Mouse (Mus musculus) retina, postnatal 7 days (tissue): ENCODE data around the gene Prdm2.

ENCODE experiments used
- DNase-seq: peaks from one replicate; pipeline ENCODE4 v3.0.0-alpha.2; 2012; ENCODE audit warnings: low read depth, low spot score

The Prdm2 gene

DNA sequence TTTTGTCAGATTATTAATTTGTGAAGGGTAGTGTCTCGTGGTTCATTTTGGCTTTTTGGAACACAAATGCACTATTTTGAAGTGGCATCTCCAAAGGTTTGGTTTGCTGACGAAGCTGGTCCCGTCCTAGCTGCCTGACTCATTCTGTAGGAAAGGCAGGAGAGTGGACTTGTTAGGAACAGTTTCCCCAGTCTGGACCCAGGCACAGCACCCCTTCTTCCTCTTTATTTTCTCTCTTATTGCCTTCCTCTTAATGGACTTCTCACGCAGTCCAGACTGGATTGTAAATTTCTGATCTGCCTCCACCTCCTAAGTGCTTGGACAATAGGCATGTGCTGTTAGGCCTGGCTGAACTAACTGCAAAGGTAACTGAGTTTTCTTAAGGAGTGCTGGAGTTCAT is 57.8 kb downstream of the Prdm2 start:
- no peak for DNase-seq

DNA sequence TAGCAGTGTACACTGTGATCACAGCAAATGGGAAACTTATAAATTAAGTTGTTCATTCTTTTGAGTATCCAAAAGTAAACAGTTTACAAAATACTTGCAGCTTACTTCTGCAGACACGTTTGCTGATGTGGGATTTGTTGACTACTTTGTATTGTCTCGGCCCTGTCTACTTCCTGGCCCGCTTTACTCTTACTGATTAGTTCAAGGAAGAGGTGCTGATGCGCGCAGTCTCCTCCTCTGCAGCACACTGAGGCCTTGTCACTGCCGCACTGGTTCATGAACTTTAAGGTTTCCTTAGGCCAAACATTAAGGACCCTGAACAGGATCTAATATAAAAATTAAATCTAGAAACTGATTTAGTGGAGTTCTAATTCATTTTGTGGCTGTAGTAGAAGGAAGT is 58.2 kb downstream of the Prdm2 start:
- DNase-seq, result no peak

DNA sequence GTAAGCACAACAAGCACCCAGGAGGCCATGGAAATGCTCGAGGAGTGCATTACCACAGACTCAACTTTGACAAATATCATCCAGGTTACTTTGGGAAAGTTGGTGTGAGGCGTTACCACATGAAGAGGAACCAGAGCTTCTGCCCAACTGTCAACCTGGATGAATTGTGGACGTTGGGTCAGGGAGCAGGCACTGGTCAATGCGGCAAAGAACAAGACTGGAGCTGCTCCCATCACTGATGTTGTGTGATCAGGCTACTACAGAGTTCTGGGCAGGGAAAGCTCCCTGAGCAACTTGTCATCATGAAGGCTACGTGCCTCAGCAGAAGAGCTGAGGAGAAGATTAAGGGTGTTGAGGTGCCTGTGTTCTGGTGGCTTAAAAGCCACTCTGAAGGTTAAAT is 60.2 kb downstream of the Prdm2 start:
- DNase-seq, result no peak

DNA sequence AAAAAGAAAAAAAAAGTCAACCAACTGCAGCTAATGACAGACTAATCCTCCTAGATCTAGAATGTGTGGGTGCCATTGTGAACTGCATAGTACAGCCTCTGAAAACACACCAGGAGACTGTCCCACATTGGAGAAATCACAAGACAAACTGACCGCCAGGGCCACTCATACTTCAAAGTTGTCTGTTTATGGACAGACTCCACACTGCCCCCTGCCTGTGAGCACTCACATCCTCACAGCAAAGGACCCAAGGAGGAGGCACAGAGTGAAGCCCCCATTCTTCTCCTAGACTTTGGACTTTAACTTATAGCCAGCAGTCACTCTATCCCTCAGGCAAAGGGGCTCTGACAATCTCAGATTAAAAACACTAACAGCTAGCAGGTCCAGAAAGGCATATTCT is 61.5 kb downstream of the Prdm2 start:
- no peak for DNase-seq

DNA sequence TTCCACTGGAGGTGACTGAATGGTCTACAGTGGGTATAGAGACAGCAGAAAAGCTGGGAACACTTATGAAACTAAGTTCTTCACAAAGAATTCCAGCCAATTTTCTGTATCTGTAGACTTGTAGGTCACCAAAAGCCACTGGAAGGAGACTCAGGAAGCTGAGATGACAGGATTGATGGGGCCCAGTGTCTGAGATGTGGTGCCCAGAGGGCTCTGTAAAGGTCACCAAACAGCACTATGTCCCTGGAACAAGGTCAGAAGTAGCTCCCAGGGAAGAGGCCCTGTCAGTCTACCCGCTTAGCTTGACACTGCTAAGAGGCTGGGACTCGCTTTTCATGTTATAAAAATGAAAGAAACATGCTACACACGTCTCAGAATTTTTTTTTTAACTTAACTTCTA is 65.1 kb downstream of the Prdm2 start:
- DNase-seq, result no peak

DNA sequence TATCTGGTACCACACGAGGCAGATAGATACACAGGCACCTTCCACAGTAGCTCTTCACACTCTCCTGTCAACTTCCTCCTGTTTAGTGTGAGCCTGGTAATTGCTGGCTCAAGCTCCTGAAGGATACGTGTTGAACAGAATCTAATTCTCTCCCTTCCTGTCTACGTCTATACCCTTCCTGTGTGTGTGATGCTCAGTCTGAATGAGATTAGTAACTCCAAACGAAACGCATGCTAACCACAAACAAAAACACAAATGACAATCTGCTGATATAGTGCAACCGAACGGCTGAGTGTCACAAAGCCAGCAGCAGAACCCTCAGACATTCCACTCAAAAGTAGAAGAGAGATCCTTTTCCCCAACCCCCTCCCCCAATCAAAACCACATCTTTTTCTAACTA is 69.2 kb downstream of the Prdm2 start:
- no peak for DNase-seq

DNA sequence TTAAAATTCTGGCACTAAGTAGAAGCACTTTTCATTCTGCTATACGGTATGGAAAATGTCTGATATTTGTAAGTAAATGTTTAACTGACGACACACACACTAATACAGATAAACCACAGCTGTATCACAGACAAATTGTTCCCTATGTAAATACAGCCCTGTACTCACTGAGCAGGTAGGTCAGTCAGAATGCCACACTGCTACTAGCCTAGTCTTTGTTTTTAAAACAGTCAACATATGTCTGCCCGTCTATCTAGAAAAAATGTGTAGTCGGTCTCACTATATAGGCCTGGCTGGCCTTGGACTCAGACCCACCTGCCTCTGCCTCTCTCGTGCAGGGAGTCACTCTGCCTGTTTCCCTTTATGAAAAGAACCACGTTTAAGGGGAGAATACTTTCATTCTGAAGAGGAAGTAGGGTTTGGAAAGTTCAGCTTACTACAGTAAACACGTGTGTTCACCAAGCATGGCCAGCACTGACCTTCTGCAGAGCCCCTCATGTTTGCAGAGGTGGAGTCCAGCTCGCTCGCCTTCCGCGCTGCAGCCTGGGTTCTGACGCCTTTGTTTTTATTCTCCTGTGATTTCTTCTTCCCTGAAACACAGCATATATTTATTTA is 71.0 kb downstream of the Prdm2 start:
- no peak for DNase-seq

DNA sequence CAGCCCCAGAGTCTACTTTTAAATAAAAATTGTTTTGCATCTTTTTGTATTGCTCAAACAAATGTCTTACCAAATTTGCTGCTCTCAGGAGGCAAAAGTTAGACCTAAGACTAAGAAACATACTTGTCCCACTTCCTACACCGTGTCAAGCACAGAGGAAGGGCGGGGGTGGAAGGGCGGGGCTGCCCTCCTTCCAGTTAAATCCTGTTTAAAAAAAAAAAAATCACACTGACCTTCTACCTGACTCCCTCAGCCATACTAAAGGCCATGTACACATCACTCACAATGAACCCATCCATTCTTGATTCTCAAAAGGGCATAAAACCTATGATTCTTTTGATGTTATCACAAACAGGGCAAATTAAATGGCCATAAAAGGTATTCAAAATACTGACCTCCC is 71.9 kb downstream of the Prdm2 start:
- DNase-seq, result no peak

DNA sequence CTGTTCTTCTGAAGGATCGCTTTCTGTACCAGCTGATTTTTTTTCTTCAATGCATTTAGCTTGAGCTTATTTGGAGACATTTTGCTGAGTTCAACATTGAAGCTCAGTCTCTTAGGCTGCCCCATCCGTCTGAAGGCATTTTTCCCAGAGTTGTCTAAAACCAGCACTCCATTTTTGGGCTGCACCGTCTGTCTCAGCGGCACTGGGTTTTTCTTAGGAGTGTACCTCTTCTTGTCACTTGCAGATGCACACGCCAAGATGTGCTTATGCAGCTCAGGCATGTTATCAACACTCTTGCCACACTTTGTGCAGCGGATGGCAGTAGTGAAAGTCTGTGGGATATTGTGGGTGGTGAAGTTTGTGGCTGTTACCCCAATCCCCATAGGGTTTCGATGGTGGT is 80.4 kb downstream of the Prdm2 start:
- DNase-seq, result no peak

DNA sequence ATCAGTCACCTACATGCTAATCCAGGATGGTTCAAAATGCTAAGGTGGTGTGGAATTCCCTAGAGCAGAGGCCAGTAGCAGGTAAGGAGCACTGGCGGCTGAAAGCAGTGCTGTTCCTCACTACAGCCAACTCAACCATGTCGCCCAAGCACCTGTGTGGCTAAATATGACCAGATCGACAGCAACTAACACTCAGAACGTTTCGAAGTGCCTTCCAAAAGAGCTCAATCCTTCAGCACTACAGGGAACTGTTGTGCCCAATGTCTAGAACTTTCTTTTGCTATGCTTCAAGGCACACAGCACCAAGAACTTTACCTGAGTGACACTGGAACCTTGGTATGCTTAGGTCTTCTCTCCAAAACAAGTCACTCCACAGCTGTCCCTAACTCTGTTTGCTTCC is 82.4 kb downstream of the Prdm2 start:
- DNase-seq, result no peak

- no peak for DNase-seq
These were observed 83.5 kb downstream of the Prdm2 start for GRCm38 (mm10) chr4:143129261-143129760.

DNA sequence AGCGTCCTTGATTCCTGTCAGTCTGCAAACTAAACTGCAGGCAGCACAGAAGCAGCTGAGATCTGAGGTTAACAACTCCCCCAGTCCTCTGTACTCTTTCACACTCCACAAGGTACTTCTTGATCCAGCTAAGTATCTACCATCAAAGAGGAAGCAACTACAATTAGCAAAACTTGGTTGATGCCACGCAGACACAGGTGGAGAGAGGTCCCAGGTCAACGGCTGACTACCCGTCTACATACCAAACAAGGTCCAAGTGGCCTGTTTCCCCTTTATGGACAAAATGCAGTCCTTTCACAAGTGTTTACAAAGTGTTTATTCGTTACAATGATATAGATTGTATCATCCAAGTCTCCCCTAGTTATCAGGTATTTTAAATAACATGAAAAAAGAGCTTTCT is 85.6 kb downstream of the Prdm2 start:
- no peak for DNase-seq

DNA sequence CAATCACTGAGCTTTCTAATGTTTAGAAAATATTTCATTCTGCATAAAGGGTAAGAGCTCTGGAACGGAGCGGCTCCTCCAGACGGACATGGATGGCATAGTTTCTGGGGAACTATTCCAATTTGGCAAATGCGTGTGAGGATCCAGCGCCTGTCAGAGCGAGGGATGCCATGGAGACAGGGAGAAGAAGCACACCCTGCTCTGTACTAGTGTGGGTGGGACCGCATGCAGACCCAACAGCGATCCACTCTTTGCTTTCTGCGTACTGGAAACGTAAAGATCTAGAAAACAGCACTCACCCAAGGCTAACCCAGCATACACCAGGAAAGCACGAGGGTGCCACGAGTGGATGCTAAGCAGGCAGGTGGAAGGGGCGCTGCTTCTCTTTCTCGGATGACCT is 86.3 kb downstream of the Prdm2 start:
- DNase-seq, result no peak

- no peak for DNase-seq
These were observed 87.5 kb downstream of the Prdm2 start for GRCm38 (mm10) chr4:143125290-143125689.

DNA sequence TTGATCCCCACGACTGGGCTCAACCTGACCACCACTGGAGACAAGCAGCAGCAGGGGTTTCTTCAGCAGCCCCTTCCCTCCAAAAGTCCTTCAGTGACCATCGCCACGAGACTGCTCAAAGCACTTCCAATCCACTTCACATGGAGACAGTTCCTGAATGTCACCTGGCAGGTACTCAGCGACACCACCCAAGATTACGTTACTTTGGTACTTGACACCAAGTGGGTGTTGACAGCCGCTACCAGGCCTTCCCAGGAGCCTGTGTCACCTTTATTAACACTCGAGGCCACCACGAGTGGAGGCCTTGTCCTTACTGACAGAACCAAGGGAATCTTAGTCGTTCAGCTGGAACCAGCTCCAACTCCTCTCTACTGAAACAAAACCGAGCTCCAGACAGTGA is 89.8 kb downstream of the Prdm2 start:
- DNase-seq, result no peak

DNA sequence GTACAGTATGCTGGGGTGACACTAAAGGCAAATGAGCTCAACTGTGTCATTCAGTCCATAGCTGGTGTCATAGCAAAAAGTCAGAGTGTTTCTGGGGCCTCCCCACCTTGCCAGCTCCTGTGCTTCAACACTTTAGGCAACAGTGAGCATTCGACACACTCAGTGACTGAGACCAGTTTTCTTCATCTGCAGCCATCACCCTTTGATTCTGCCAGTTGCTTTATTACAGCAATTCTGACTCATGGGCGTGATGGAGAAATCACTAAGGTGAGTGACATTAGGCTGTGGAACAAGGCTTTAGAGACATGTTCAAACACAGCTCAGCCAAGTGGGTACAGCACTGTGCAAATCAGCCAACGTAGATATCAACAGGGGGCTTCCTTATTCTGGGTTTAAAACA is 91.6 kb downstream of the Prdm2 start:
- DNase-seq, result no peak

- DNase-seq, result no peak
These were observed 92.8 kb downstream of the Prdm2 start for GRCm38 (mm10) chr4:143120008-143120407.

GRCm38 (mm10) chr4:143118843-143119242 is 94.0 kb downstream of the Prdm2 start:
- no peak for DNase-seq

DNA sequence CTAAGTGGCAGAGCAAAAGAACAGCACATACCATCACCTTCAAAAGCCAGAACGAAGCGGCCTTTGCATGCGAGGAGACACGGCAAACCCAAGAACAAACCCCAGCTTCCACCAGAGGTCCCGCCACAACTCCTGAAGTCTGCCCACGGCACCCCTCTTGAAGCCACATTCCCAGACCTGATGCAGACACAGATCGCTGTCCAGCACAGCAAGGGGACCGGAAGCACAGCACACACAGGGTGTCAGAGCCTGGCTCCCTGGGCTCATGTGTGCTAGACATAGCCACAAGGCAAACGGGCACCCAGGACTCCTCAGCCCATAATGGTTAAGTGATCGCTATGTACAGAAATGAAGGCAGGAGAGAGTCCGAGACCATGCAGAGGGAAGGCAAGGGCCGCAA is 96.9 kb downstream of the Prdm2 start:
- no peak for DNase-seq

- no peak for DNase-seq
These were observed 98.4 kb downstream of the Prdm2 start for GRCm38 (mm10) chr4:143114232-143114979.

DNA sequence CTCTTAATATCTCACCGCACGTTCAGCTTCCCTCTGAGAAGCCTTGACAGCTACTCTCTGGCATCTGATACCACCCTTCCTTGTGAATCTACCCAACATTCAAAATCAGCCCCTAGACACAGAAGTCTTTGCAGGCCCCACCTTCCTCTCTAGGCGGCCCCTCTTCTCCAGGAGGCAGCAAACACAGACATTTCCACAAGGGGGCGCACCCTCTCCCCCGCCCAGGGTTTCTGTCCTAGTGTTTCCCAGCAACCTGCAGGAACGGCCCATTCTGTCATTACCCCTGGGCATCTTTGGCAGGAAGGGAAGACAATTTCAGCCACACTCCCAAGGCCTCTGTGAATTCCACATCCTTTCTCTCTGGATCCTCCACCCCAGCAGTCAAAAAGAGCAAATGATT is 99.8 kb downstream of the Prdm2 start:
- peak; percentile 47 for DNase-seq

GRCm38 (mm10) chr4:143112439-143112838 is 100.4 kb downstream of the Prdm2 start:
- DNase-seq, result no peak

DNA sequence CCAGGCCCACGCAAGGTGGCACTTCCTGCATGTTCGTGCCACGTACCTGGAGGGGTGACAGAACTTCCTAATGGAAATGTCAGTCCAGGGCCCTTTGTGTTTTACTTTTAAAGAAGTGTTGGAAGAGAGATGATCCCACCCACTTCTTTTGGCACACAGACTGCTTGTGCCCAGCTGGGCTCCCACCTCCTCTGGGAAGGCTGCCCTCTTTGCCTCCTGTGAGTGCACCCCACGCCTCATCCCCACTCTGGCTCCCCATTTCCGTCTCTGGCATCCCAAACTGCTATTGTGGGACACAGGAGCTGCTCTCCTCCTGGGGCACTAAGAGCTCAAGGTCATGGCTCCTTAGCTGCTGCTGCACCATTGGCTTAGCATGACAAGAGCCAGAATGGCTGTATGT is 100.9 kb downstream of the Prdm2 start:
- no peak for DNase-seq

GRCm38 (mm10) chr4:143108552-143108951 is 104.2 kb downstream of the Prdm2 start:
- DNase-seq, result no peak
